Mouse (Mus musculus): ENCODE results near the gene Samd5.

- TF ChIP-seq CTCF (conservative IDR thresholded peaks at IDR 0.05; ENCODE audit: low read length) = no peak
- no peak for TF ChIP-seq POU5F1 (IDR thresholded peaks at IDR 0.05; ENCODE audit: borderline replicate concordance, low read length)
Measured at GRCm38 (mm10) chr10:9605635-9606034, 69.4 kb downstream of the Samd5 start.

All from E14TG2a.4 (cell line).